Mouse (Mus musculus) brain, embryonic 14.5 days (tissue): ENCODE measurements at regions not wholly inside any gene's neighbourhood (a gene's known extent, or its start where the extent isn't known, plus 50 kb on each side); places are given as distances from the start of the nearest gene placed in this dataset.

Source experiments
- CTCF ChIP-seq: fragments of 200-500 bp; IDR thresholded peaks from 2 replicates; pipeline ENCODE4 v1.5.1; 2012; ENCODE audit warnings: inconsistent platforms, mild to moderate bottlenecking, moderate library complexity, borderline replicate concordance; ENCODE audit not compliant: insufficient read depth, insufficient read length; ENCODE audit errors: extremely low read depth
- POLR2A ChIP-seq: fragments of 200-500 bp; IDR thresholded peaks from 2 replicates; pipeline ENCODE4 v1.6.1; 2012; ENCODE audit warnings: mild to moderate bottlenecking, inconsistent platforms, borderline replicate concordance; ENCODE audit not compliant: poor library complexity, insufficient read depth, insufficient read length, severe bottlenecking; ENCODE audit errors: extremely low read depth

DNA sequence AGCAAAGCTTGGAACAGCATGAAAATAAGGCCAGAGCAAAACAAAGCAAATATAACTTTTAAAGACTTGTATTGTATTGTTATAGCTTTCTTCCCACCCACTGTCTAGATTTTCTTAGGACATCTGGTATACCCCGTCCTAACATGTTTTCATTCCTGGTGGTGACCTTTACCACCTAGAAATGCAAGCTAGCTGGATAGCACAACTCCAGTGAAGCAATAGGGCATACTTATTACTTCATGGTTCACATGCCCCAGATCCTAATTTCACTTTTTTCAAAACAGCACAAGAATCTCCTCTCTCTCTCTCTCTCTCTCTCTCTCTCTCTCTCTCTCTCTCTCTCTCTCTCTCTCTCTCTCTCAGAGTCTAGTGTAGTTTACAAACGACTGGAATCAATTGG, 672.5 kb downstream of the Zfp706 start:
- no peak for TF ChIP-seq CTCF
- TF ChIP-seq POLR2A, result no peak
